Mouse (Mus musculus): ENCODE measurements around the gene Rft1. TPM values are rescaled to one million over a fixed set of nuclear protein-coding genes. Genes with fewer than 3 reads are reported as not detected.

Rft1 gene
- total and polyA plus RNA-seq, 2 experiments, result 12.3 to 19.0 TPM

- no peak overlapping the region for H3K27ac ChIP-seq (replicated peaks; ENCODE audit: insufficient read depth, low read depth, low read length)
- H3K4me3 ChIP-seq (ENCODE audit: insufficient read depth, low read depth, low read length), result no peak overlapping the region
- no peaks in the 10 kb centered on the region for H3K36me3 ChIP-seq (ENCODE audit: control insufficient read depth, insufficient read depth, low read length)
- H3K4me1 ChIP-seq (ENCODE audit: control insufficient read depth, insufficient read depth, low read length), result peaks cover 4% of the 10 kb centered on the region; the same call in 1 of the 2 replicates
- H3K9ac ChIP-seq (ENCODE audit: low read depth, low read length), result no peak overlapping the region
- no peaks in the 10 kb centered on the region for H3K27me3 ChIP-seq (ENCODE audit: control insufficient read depth, insufficient read depth, low read length)
- TF ChIP-seq POLR2A (IDR thresholded peaks at IDR 0.05; ENCODE audit: extremely low read depth, insufficient read depth, low read length) (no peak), CTCF (IDR thresholded peaks at IDR 0.05; ENCODE audit: low read depth, low read length) (no peak)
- WGBS, result 65% methylated on average over 1 of the region's 1 CpGs
- H3K79me2 ChIP-seq (ENCODE audit: control insufficient read depth, insufficient read depth, low read length), result peaks cover 11% of the 10 kb centered on the region; the same call in 1 of the 2 replicates
- DNase-seq (ENCODE audit: extremely low read depth, low read depth, low spot score), result no peak
Measured at GRCm38 (mm10) chr14:30719514-30719913, 65.4 kb downstream of the Rft1 start.

DNA sequence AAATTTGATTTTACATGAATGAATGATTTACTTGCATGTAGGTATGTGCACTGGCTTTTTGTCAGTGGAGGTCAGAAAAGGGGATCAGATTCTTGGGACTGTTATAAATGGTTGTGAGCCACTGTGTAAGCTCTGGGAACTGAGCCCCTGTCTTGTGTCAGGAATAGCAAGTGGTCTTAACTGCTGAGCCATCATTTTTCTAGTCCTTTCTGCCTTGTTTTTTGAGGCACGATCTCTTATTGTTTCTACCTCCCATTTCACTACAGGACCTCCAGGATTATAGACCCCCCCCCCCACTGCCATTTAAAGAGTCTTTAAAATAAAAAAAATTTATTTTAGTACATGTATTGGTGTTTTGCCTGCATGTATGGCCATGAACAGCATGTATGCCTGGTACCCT, 67.7 kb downstream of the Rft1 start:
- H3K27me3 ChIP-seq (ENCODE audit: control insufficient read depth, insufficient read depth, low read length), result no peaks in the 10 kb centered on the region
- no peak overlapping the region for H3K4me3 ChIP-seq (ENCODE audit: insufficient read depth, low read depth, low read length)
- H3K4me1 ChIP-seq (ENCODE audit: control insufficient read depth, insufficient read depth, low read length), result peaks cover 4% of the 10 kb centered on the region; the same call in 1 of the 2 replicates
- WGBS, result 93% methylated on average over 1 of the region's 1 CpGs
- no peak overlapping the region for H3K9ac ChIP-seq (ENCODE audit: low read depth, low read length)
- H3K79me2 ChIP-seq (ENCODE audit: control insufficient read depth, insufficient read depth, low read length), result peaks cover 17% of the 10 kb centered on the region; the same call in 1 of the 2 replicates
- H3K27ac ChIP-seq (replicated peaks; ENCODE audit: insufficient read depth, low read depth, low read length), result no peak overlapping the region
- H3K36me3 ChIP-seq (ENCODE audit: control insufficient read depth, insufficient read depth, low read length), result no peaks in the 10 kb centered on the region
- no peak for DNase-seq (ENCODE audit: extremely low read depth, low read depth, low spot score)
- TF ChIP-seq POLR2A (IDR thresholded peaks at IDR 0.05; ENCODE audit: extremely low read depth, insufficient read depth, low read length) (no peak), CTCF (IDR thresholded peaks at IDR 0.05; ENCODE audit: low read depth, low read length) (no peak)

DNA sequence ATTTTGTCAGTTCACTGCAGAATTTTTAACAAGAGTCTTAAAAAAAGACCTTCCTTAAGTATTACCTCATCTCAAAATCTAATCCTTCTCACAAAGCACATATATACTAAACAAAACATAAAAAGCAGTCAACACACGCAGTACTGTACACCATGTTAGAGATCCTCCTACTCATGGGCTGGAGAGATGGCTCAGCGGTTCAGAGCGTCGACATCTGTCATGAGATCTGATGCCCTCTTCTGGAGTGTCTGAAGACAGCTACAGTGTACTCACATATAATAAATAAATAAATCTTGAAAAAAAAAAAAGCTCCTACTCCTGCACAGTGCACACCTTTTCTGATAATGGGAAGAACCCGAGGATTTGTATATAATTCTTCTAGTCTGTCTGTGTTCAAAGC, 68.2 kb downstream of the Rft1 start:
- no peak overlapping the region for H3K4me3 ChIP-seq (ENCODE audit: insufficient read depth, low read depth, low read length)
- H3K36me3 ChIP-seq (ENCODE audit: control insufficient read depth, insufficient read depth, low read length), result no peaks in the 10 kb centered on the region
- WGBS, result 70% methylated on average over 5 of the region's 5 CpGs
- TF ChIP-seq POLR2A (IDR thresholded peaks at IDR 0.05; ENCODE audit: extremely low read depth, insufficient read depth, low read length) (no peak), CTCF (IDR thresholded peaks at IDR 0.05; ENCODE audit: low read depth, low read length) (no peak)
- H3K27me3 ChIP-seq (ENCODE audit: control insufficient read depth, insufficient read depth, low read length), result no peaks in the 10 kb centered on the region
- H3K9ac ChIP-seq (ENCODE audit: low read depth, low read length), result no peak overlapping the region
- H3K4me1 ChIP-seq (ENCODE audit: control insufficient read depth, insufficient read depth, low read length), result peaks cover 3% of the 10 kb centered on the region; the same call in 1 of the 2 replicates
- H3K79me2 ChIP-seq (ENCODE audit: control insufficient read depth, insufficient read depth, low read length), result peaks cover 17% of the 10 kb centered on the region; the same call in 1 of the 2 replicates
- no peak for DNase-seq (ENCODE audit: extremely low read depth, low read depth, low spot score)
- H3K27ac ChIP-seq (replicated peaks; ENCODE audit: insufficient read depth, low read depth, low read length), result no peak overlapping the region

DNA sequence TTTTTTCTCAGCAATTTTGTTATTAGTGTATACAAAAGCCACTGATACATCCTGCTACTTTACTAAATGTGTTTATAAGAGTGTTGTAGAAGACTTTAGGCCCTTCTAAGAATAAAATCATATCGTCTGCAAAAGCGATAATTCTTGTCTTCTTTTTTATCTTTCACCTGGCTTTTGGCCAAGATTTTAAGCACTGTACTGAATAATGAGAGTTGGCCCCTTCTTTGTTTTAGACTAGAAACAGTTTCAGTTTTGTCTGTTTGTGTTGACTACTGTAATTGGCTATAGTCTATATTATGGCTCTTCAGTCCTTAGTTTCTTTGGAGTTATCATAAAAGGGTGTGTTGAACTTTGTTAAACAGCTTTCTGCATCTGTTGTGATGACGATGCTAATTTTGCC, 77.7 kb downstream of the Rft1 start:
- peaks cover 21% of the 10 kb centered on the region; the same call in 1 of the 2 replicates for H3K79me2 ChIP-seq (ENCODE audit: control insufficient read depth, insufficient read depth, low read length)
- no peaks in the 10 kb centered on the region for H3K36me3 ChIP-seq (ENCODE audit: control insufficient read depth, insufficient read depth, low read length)
- TF ChIP-seq CTCF (IDR thresholded peaks at IDR 0.05; ENCODE audit: low read depth, low read length), result no peak
- no peak for TF ChIP-seq POLR2A (IDR thresholded peaks at IDR 0.05; ENCODE audit: extremely low read depth, insufficient read depth, low read length)
- DNase-seq (ENCODE audit: extremely low read depth, low read depth, low spot score), result no peak
- no peaks in the 10 kb centered on the region for H3K27me3 ChIP-seq (ENCODE audit: control insufficient read depth, insufficient read depth, low read length)
- no peak overlapping the region for H3K27ac ChIP-seq (replicated peaks; ENCODE audit: insufficient read depth, low read depth, low read length)
- no peak overlapping the region for H3K9ac ChIP-seq (ENCODE audit: low read depth, low read length)
- WGBS, result 45% methylated on average over 3 of the region's 3 CpGs
- no peak overlapping the region for H3K4me3 ChIP-seq (ENCODE audit: insufficient read depth, low read depth, low read length)
- H3K4me1 ChIP-seq (ENCODE audit: control insufficient read depth, insufficient read depth, low read length), result peaks cover 18% of the 10 kb centered on the region

- Histone ChIP-seq H3K79me2 (ENCODE audit: control insufficient read depth, insufficient read depth, low read length) (peaks cover 25% of the 10 kb centered on the region; the same call in 1 of the 2 replicates), H3K9ac (ENCODE audit: low read depth, low read length) (no peak overlapping the region), H3K4me3 (ENCODE audit: insufficient read depth, low read depth, low read length) (no peak overlapping the region), H3K27me3 (ENCODE audit: control insufficient read depth, insufficient read depth, low read length) (no peaks in the 10 kb centered on the region), H3K36me3 (ENCODE audit: control insufficient read depth, insufficient read depth, low read length) (no peaks in the 10 kb centered on the region), H3K27ac (replicated peaks; ENCODE audit: insufficient read depth, low read depth, low read length) (peak overlapping the region; percentile 9; the same call in 1 of the 2 replicates), H3K4me1 (ENCODE audit: control insufficient read depth, insufficient read depth, low read length) (peaks cover 22% of the 10 kb centered on the region)
- WGBS, result 43% methylated on average over 5 of the region's 5 CpGs
- TF ChIP-seq POLR2A (IDR thresholded peaks at IDR 0.05; ENCODE audit: extremely low read depth, insufficient read depth, low read length), result no peak
- TF ChIP-seq CTCF (IDR thresholded peaks at IDR 0.05; ENCODE audit: low read depth, low read length), result no peak
- DNase-seq (ENCODE audit: extremely low read depth, low read depth, low spot score), result peak; percentile 85
Measured at GRCm38 (mm10) chr14:30734665-30735064, 80.5 kb downstream of the Rft1 start.

DNA sequence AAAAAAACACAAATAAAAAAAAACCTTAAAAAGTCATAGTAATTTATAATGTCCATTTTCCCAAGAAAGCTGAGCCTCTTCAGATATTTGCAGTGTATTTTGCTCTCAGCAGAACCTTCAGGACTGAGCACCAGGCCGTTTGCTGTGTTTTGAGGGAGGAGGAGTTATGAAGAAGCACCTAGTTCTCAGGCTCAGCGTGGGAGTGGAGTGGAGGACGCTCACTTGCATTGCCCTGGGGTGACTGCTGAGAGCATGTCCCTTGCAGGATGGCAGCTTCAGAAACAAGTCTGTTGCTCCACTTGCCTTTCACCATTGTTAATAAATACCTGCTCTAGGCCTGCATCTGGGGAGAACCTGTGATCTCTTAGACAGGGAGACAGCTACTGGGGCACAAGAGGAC, 81.7 kb downstream of the Rft1 start:
- TF ChIP-seq CTCF (IDR thresholded peaks at IDR 0.05; ENCODE audit: low read depth, low read length) (no peak), POLR2A (IDR thresholded peaks at IDR 0.05; ENCODE audit: extremely low read depth, insufficient read depth, low read length) (no peak)
- Histone ChIP-seq H3K9ac (ENCODE audit: low read depth, low read length) (no peak overlapping the region), H3K4me3 (ENCODE audit: insufficient read depth, low read depth, low read length) (no peak overlapping the region), H3K4me1 (ENCODE audit: control insufficient read depth, insufficient read depth, low read length) (peaks cover 22% of the 10 kb centered on the region), H3K79me2 (ENCODE audit: control insufficient read depth, insufficient read depth, low read length) (peaks cover 19% of the 10 kb centered on the region), H3K27me3 (ENCODE audit: control insufficient read depth, insufficient read depth, low read length) (no peaks in the 10 kb centered on the region), H3K36me3 (ENCODE audit: control insufficient read depth, insufficient read depth, low read length) (no peaks in the 10 kb centered on the region), H3K27ac (replicated peaks; ENCODE audit: insufficient read depth, low read depth, low read length) (0 out of 2 replicates have a peak overlapping the region, but pooled peaks have one; percentile 2)
- 56% methylated on average over 3 of the region's 3 CpGs for WGBS
- no peak for DNase-seq (ENCODE audit: extremely low read depth, low read depth, low spot score)
